ENCODE assay signal across 7 mouse cellular contexts in the genomic region with DNA sequence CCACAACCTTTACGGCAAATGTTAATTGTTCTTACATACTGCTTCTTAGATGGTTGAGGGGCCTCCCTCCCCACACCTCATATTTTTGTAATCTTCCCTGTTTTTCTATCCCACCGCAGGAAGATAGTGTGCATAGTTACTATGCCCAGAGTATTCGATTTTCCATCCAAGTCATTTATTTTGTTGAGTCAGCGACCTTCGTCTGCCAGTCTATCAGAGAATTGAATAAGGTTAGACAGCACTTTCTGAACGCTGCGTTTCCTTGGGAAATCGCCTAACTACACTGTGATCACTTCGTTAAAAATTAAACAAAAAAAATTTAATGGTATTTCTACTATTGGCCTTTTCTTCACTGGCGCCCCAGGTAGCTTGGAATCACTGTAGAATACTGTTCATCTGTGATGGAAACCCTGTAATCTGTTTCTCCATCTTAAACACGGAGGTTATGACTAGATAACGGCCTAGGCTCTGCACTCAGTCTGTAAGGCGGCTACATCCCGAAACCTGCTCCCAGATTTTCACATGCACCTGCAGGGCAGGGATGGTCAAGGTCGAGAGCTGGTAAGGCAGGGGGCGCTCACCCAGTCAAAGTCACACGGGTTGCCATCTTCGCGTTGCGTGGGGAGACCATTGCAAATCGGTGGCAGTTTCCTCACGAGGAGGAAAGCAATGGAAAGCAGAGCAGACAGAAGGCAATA. TPM values are rescaled to one million over a fixed set of nuclear protein-coding genes. Genes with fewer than 3 reads are reported as not detected.
DNase-seq lines count a peak whose midpoint lies in the region; ATAC-seq lines count a peak whose summit lies in the region.

No protein-coding gene starts in this region.

- H3K27me3 ChIP-seq in lung, embryonic 16.5 days (ENCODE audit: control insufficient read depth, insufficient read depth, low read depth, low read length) = no peaks in the 10 kb centered on the region
- no peaks in the 10 kb centered on the region for H3K27me3 ChIP-seq in hindbrain, embryonic 14.5 days (ENCODE audit: control insufficient read depth, insufficient read depth, low read length)
- no peaks in the 10 kb centered on the region for H3K27me3 ChIP-seq in midbrain, embryonic 14.5 days (ENCODE audit: control insufficient read depth, insufficient read depth, low read length)

- H3K4me3 ChIP-seq in lung, embryonic 16.5 days (ENCODE audit: low read length) = peak overlapping the region; percentile 64
- peak overlapping the region; percentile 94 for H3K4me3 ChIP-seq in hindbrain, embryonic 14.5 days (replicated peaks; ENCODE audit: low read length)
- peak overlapping the region; percentile 52 for H3K4me3 ChIP-seq in midbrain, embryonic 14.5 days (replicated peaks; ENCODE audit: low read depth, low read length)

- DNase-seq in lung, postnatal 10 days = no peak
- peak; percentile 59 for DNase-seq in embryo, embryonic 10.5 days (ENCODE audit: low spot score)
- DNase-seq in hindbrain, embryonic 14.5 days (ENCODE audit: low spot score) = peak; percentile 36
- DNase-seq in midbrain, embryonic 14.5 days = peak; percentile 67
- no peak for DNase-seq in thymus, adult 18-20 months
- DNase-seq in natural killer cell, adult 2 months (ENCODE audit: low spot score in 2 of 2) = no peak

- ATAC-seq in lung, embryonic 16.5 days (ENCODE audit: low read depth) = peak; percentile 39
- ATAC-seq in hindbrain, embryonic 14.5 days (ENCODE audit: low FRiP score) = peak; percentile 57
- peak; percentile 69 for ATAC-seq in midbrain, embryonic 14.5 days (ENCODE audit: low FRiP score, low TSS enrichment)

- peak overlapping the region; percentile 66 for H3K9ac ChIP-seq in lung, embryonic 16.5 days (ENCODE audit: low read length)
- H3K9ac ChIP-seq in hindbrain, embryonic 14.5 days = peak overlapping the region; percentile 77
- H3K9ac ChIP-seq in midbrain, embryonic 14.5 days (replicated peaks; ENCODE audit: low read length) = peak overlapping the region; percentile 53

- peaks cover 20% of the 10 kb centered on the region for H3K36me3 ChIP-seq in lung, embryonic 16.5 days (ENCODE audit: control insufficient read depth, insufficient read depth, low read length)
- H3K36me3 ChIP-seq in hindbrain, embryonic 14.5 days (replicated peaks; ENCODE audit: control insufficient read depth, insufficient read depth) = peaks cover 38% of the 10 kb centered on the region
- H3K36me3 ChIP-seq in midbrain, embryonic 14.5 days (ENCODE audit: control insufficient read depth, insufficient read depth, low read length) = peaks cover 46% of the 10 kb centered on the region

- WGBS in lung, embryonic 16.5 days = 8% methylated on average over 22 of the region's 22 CpGs
- WGBS in hindbrain, embryonic 14.5 days = 9% methylated on average over 22 of the region's 22 CpGs
- 11% methylated on average over 22 of the region's 22 CpGs for WGBS in midbrain, embryonic 14.5 days

- H3K4me2 ChIP-seq in lung, embryonic 16.5 days (ENCODE audit: low read depth, low read length) = peak overlapping the region; percentile 73
- H3K4me2 ChIP-seq in hindbrain, embryonic 14.5 days (replicated peaks) = peak overlapping the region; percentile 82
- H3K4me2 ChIP-seq in midbrain, embryonic 14.5 days (ENCODE audit: low read length) = peak overlapping the region; percentile 78

- H3K27ac ChIP-seq in lung, embryonic 16.5 days (ENCODE audit: low read length) = no peak overlapping the region
- H3K27ac ChIP-seq in hindbrain, embryonic 14.5 days = peak overlapping the region; percentile 84
- H3K27ac ChIP-seq in midbrain, embryonic 14.5 days (replicated peaks; ENCODE audit: low read depth, low read length) = peak overlapping the region; percentile 73

- no peaks in the 10 kb centered on the region for H3K9me3 ChIP-seq in lung, embryonic 16.5 days (ENCODE audit: control insufficient read depth, low read length)
- H3K9me3 ChIP-seq in hindbrain, embryonic 14.5 days (ENCODE audit: control insufficient read depth, low read length) = no peaks in the 10 kb centered on the region
- H3K9me3 ChIP-seq in midbrain, embryonic 14.5 days (ENCODE audit: control insufficient read depth, low read length) = no peaks in the 10 kb centered on the region

- peaks cover 13% of the 10 kb centered on the region for H3K4me1 ChIP-seq in lung, embryonic 16.5 days (replicated peaks; ENCODE audit: control insufficient read depth, insufficient read depth, low read length)
- H3K4me1 ChIP-seq in hindbrain, embryonic 14.5 days (replicated peaks; ENCODE audit: control insufficient read depth, insufficient read depth, low read length) = peaks cover 22% of the 10 kb centered on the region
- H3K4me1 ChIP-seq in midbrain, embryonic 14.5 days (ENCODE audit: control insufficient read depth, insufficient read depth, low read length) = peaks cover 17% of the 10 kb centered on the region

RNA-seq across cellular contexts. Expression of a gene that starts 0.4 kb away (rescaled TPM):
- polyA plus RNA-seq in lung, embryonic 16.5 days (2015; fragmentation: Nextera tagmentation; extraction: Ambion mirVana) = not detected in 2 replicates
- not detected in 2 replicates for polyA plus RNA-seq in hindbrain, embryonic 14.5 days (2014; fragmentation: Nextera tagmentation; extraction: Ambion mirVana)
- polyA plus RNA-seq in midbrain, embryonic 14.5 days (2014; fragmentation: Nextera tagmentation; extraction: Ambion mirVana) = not detected in 2 replicates

RNA-seq across cellular contexts. Expression of a gene that starts 0.8 kb away (rescaled TPM):
- polyA plus RNA-seq in lung, embryonic 16.5 days (2015; fragmentation: Nextera tagmentation; extraction: Ambion mirVana) = 34.6 and 38.0 TPM in 2 replicates
- 59.3 and 61.3 TPM in 2 replicates for polyA plus RNA-seq in hindbrain, embryonic 14.5 days (2014; fragmentation: Nextera tagmentation; extraction: Ambion mirVana)
- polyA plus RNA-seq in midbrain, embryonic 14.5 days (2014; fragmentation: Nextera tagmentation; extraction: Ambion mirVana) = 55.4 and 56.5 TPM in 2 replicates

RNA-seq across cellular contexts. Expression of a gene that starts 1.5 kb away (rescaled TPM):
- 115 and 117 TPM in 2 replicates for polyA plus RNA-seq in lung, embryonic 16.5 days (2015; fragmentation: Nextera tagmentation; extraction: Ambion mirVana)
- 316 and 341 TPM in 2 replicates for polyA plus RNA-seq in hindbrain, embryonic 14.5 days (2014; fragmentation: Nextera tagmentation; extraction: Ambion mirVana)
- 269 and 277 TPM in 2 replicates for polyA plus RNA-seq in midbrain, embryonic 14.5 days (2014; fragmentation: Nextera tagmentation; extraction: Ambion mirVana)

RNA-seq across cellular contexts. Expression of a gene that starts 6.8 kb away (rescaled TPM):
- 315 and 316 TPM in 2 replicates for polyA plus RNA-seq in lung, embryonic 16.5 days (2015; fragmentation: Nextera tagmentation; extraction: Ambion mirVana)
- 196 and 205 TPM in 2 replicates for polyA plus RNA-seq in hindbrain, embryonic 14.5 days (2014; fragmentation: Nextera tagmentation; extraction: Ambion mirVana)
- 220 and 232 TPM in 2 replicates for polyA plus RNA-seq in midbrain, embryonic 14.5 days (2014; fragmentation: Nextera tagmentation; extraction: Ambion mirVana)

RNA-seq across cellular contexts. Expression of a gene that starts 18.5 kb away (rescaled TPM):
- 0.18 and 0.35 TPM in 2 replicates for polyA plus RNA-seq in lung, embryonic 16.5 days (2015; fragmentation: Nextera tagmentation; extraction: Ambion mirVana)
- polyA plus RNA-seq in hindbrain, embryonic 14.5 days (2014; fragmentation: Nextera tagmentation; extraction: Ambion mirVana) = 0.16 and 0.40 TPM in 2 replicates
- 0.37 and 0.53 TPM in 2 replicates for polyA plus RNA-seq in midbrain, embryonic 14.5 days (2014; fragmentation: Nextera tagmentation; extraction: Ambion mirVana)

Comparison
In these comparisons a context has a peak if more than half of its experiments do, and no peak if none do; other contexts are left out.
1. DNase-seq: peak in embryo, embryonic 10.5 days (single experiment), hindbrain, embryonic 14.5 days (single experiment) and midbrain, embryonic 14.5 days (single experiment); none in lung, postnatal 10 days (single experiment), thymus, adult 18-20 months (0 of 2) and natural killer cell, adult 2 months (0 of 2).
2. Peak in every context shown above with its lines, with median percentiles within 50 percentile points of each other: ATAC-seq, H3K4me2 ChIP-seq, H3K4me3 ChIP-seq and H3K9ac ChIP-seq.